Mouse (Mus musculus): ENCODE data around the gene Lsamp. TPM values are rescaled to one million over a fixed set of nuclear protein-coding genes. Genes with fewer than 3 reads are reported as not detected.

Lsamp gene
- polyA plus RNA-seq, 1 experiment from 2014 or later: 1.5 TPM

DNA sequence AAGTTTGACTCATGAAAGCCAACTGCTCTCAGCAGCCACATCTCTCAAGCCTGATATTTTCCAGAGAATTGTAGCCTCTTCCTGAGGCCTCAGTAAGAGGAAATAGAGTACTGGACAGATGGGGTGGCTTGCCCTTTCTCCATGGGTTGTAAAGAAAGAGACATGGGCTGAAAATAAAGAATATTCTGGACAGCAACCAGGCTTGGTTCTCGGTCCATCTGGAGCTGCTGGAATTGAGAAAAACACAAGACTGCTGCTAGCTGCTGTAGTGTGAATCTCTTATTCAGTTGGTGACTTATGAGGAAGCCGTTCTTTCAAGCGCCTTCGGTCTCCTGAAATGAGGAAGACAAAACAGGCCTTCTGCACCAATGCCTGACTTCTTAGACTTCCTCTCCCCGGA, 1954.1 kb downstream of the Lsamp start:
- no peak overlapping the region for H3K27ac ChIP-seq (ENCODE audit: low read depth, low read length)
- WGBS: 87% methylated on average over 5 of the region's 5 CpGs
- H3K4me3 ChIP-seq (ENCODE audit: low read depth, low read length): no peak overlapping the region
- H3K27me3 ChIP-seq (replicated peaks; ENCODE audit: control insufficient read depth, insufficient read depth, low read length): no peaks in the 10 kb centered on the region
- no peaks in the 10 kb centered on the region for H3K36me3 ChIP-seq (ENCODE audit: control insufficient read depth, insufficient read depth)
- ATAC-seq: no peak
- no peak overlapping the region for H3K9ac ChIP-seq (ENCODE audit: low read depth, low read length)
- no peaks in the 10 kb centered on the region for H3K4me1 ChIP-seq (replicated peaks; ENCODE audit: control insufficient read depth, insufficient read depth, low read length)
- TF ChIP-seq CTCF (IDR thresholded peaks at IDR 0.05; ENCODE audit: low read depth): no peak
- H3K4me2 ChIP-seq (replicated peaks; ENCODE audit: low read depth): no peak overlapping the region
- H3K9me3 ChIP-seq (ENCODE audit: control insufficient read depth): no peaks in the 10 kb centered on the region

DNA sequence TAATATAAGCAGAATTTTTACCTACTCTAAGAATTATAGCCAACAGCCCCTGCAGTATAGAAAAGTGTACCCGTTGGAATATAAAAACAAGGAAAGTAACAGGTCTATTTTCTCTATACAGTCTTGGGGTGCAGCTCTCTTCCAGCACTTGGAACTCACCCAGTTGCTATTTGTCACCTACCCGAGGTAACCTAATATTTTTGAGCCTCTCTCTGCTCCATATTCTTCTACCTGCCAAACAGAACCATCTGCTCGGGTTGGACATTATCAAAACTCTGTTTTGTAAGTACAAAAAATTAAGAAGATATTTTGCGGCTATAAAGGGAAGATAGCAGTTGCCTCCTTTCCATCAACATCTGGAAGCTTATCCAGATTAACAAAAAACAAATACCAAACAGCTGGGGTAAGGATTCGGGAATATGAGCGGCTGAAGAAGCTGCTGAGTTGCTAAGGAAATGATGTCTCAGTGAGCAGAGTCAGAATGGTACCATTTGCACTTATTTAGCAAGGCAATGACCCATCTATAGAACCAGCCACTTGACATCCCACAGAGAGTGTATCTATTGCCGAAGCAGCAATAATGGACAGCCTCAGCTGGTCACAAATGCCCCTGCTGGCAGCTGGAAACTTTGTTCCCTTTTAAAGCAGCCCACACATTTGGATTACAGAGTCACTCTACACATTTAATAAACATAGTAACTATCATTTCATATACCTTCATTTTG, 1957.6 kb downstream of the Lsamp start:
- Histone ChIP-seq H3K4me2 (replicated peaks; ENCODE audit: low read depth) (no peak overlapping the region), H3K27me3 (replicated peaks; ENCODE audit: control insufficient read depth, insufficient read depth, low read length) (no peaks in the 10 kb centered on the region), H3K9me3 (ENCODE audit: control insufficient read depth) (no peaks in the 10 kb centered on the region), H3K27ac (ENCODE audit: low read depth, low read length) (no peak overlapping the region), H3K36me3 (ENCODE audit: control insufficient read depth, insufficient read depth) (no peaks in the 10 kb centered on the region), H3K4me1 (replicated peaks; ENCODE audit: control insufficient read depth, insufficient read depth, low read length) (no peaks in the 10 kb centered on the region), H3K9ac (ENCODE audit: low read depth, low read length) (no peak overlapping the region), H3K4me3 (ENCODE audit: low read depth, low read length) (no peak overlapping the region)
- no peak for ATAC-seq
- TF ChIP-seq CTCF (IDR thresholded peaks at IDR 0.05; ENCODE audit: low read depth): no peak
- 82% methylated on average over 7 of the region's 7 CpGs for WGBS

DNA sequence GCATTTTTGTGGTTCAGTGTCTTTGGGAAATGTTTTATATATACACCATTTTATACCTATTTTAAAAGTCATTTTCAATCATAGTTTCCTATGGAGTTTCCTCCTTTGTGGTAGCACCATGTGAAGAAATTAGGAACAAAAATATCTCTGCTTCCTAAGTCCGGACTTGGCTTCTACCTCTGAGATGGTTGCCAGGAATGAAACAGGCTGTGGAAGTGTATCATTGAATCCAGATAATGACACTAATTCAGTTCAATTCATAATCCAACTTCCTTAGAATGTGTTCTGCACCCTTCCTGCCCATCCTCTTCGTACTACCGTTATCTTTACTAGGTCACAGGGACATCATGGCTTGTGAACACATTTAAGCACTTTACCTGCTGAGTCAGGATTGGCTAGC, 1973.7 kb downstream of the Lsamp start:
- no peak for TF ChIP-seq CTCF (IDR thresholded peaks at IDR 0.05; ENCODE audit: low read depth)
- WGBS: 91% methylated on average over 3 of the region's 3 CpGs
- no peak for ATAC-seq
- Histone ChIP-seq H3K27ac (ENCODE audit: low read depth, low read length) (no peak overlapping the region), H3K4me3 (ENCODE audit: low read depth, low read length) (no peak overlapping the region), H3K36me3 (ENCODE audit: control insufficient read depth, insufficient read depth) (no peaks in the 10 kb centered on the region), H3K9ac (ENCODE audit: low read depth, low read length) (no peak overlapping the region), H3K27me3 (replicated peaks; ENCODE audit: control insufficient read depth, insufficient read depth, low read length) (no peaks in the 10 kb centered on the region), H3K4me1 (replicated peaks; ENCODE audit: control insufficient read depth, insufficient read depth, low read length) (no peaks in the 10 kb centered on the region), H3K9me3 (ENCODE audit: control insufficient read depth) (no peaks in the 10 kb centered on the region), H3K4me2 (replicated peaks; ENCODE audit: low read depth) (no peak overlapping the region)

DNA sequence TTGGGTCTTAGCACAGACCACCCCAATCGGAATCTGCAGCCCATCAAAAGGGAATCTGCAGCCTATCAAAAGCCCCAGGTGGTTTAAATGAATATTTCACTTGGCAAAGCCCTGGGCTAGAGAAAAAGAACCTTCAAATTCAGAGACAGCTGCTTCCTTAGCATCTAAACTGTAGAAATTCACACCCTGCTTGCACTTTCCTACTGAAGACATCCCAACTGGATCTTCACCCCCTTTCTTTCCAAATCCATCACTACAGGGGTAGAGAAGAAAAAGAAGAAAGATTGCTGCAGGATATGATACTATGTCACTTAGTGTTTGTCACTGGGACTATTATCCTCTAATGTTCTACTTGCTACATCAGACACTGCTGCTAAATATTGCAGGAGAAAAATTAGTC, 1981.5 kb downstream of the Lsamp start:
- H3K36me3 ChIP-seq (ENCODE audit: control insufficient read depth, insufficient read depth): no peaks in the 10 kb centered on the region
- no peak overlapping the region for H3K4me3 ChIP-seq (ENCODE audit: low read depth, low read length)
- WGBS: 73% methylated on average over 1 of the region's 1 CpGs
- H3K9ac ChIP-seq (ENCODE audit: low read depth, low read length): no peak overlapping the region
- no peak overlapping the region for H3K4me2 ChIP-seq (replicated peaks; ENCODE audit: low read depth)
- no peak for TF ChIP-seq CTCF (IDR thresholded peaks at IDR 0.05; ENCODE audit: low read depth)
- H3K27ac ChIP-seq (ENCODE audit: low read depth, low read length): no peak overlapping the region
- H3K9me3 ChIP-seq (ENCODE audit: control insufficient read depth): no peaks in the 10 kb centered on the region
- H3K27me3 ChIP-seq (replicated peaks; ENCODE audit: control insufficient read depth, insufficient read depth, low read length): no peaks in the 10 kb centered on the region
- ATAC-seq: no peak
- H3K4me1 ChIP-seq (replicated peaks; ENCODE audit: control insufficient read depth, insufficient read depth, low read length): no peaks in the 10 kb centered on the region

DNA sequence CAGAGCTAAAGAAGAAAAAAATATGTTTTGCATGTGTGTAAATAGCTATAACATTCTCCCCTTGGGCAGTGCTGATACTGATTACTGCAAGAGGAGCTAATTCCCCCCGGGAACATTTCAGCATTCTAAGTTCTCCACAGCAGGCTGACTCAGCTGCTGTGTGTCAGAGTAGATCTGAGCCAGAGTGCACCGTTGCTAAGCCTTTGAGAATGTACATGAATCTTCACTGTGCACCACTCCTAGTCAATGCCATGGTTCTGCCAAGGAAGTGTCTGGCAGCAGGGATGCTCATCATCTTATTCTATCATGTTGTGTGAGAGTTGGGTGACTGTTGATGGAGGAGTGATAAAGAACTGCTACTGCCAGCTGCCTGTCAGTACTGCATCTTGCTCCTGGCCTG, 1985.1 kb downstream of the Lsamp start:
- Histone ChIP-seq H3K4me2 (replicated peaks; ENCODE audit: low read depth) (no peak overlapping the region), H3K4me1 (replicated peaks; ENCODE audit: control insufficient read depth, insufficient read depth, low read length) (no peaks in the 10 kb centered on the region), H3K9me3 (ENCODE audit: control insufficient read depth) (no peaks in the 10 kb centered on the region), H3K27ac (ENCODE audit: low read depth, low read length) (no peak overlapping the region), H3K36me3 (ENCODE audit: control insufficient read depth, insufficient read depth) (no peaks in the 10 kb centered on the region), H3K4me3 (ENCODE audit: low read depth, low read length) (no peak overlapping the region), H3K27me3 (replicated peaks; ENCODE audit: control insufficient read depth, insufficient read depth, low read length) (no peaks in the 10 kb centered on the region), H3K9ac (ENCODE audit: low read depth, low read length) (no peak overlapping the region)
- 67% methylated on average over 2 of the region's 2 CpGs for WGBS
- no peak for TF ChIP-seq CTCF (IDR thresholded peaks at IDR 0.05; ENCODE audit: low read depth)
- no peak for ATAC-seq

DNA sequence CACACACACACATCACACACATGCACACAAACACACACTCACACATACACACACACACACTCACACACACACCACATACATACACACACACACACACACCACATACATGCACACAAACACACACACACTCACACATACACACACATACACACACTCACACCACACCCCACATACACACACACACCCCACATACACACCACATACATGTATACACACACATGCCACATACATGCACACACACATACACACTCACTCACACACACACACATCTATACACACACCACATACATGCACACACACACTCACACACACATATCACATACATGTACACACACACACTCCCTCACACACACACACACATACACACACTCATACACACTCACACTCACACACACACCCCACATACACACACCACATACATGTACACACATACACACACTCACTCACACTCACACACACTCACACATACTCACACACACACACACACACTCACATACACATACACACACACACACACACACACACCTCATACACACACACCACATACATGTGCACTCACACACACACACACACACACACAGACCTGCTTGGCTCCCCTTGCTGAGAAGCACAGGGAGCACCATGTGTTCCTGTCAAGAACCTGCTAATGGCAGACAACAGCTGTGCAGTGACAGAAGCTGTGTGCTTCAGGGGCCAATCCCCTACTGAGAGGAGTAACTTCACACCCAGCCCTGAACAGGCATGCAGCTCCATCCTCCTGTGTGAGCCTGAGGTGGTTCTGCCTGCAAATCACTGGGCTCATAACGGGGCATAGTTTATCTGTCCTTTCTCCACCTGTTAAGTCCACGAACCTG, 1990.9 kb downstream of the Lsamp start:
- Histone ChIP-seq H3K4me3 (ENCODE audit: low read depth, low read length) (no peak overlapping the region), H3K4me1 (replicated peaks; ENCODE audit: control insufficient read depth, insufficient read depth, low read length) (no peaks in the 10 kb centered on the region), H3K36me3 (ENCODE audit: control insufficient read depth, insufficient read depth) (no peaks in the 10 kb centered on the region), H3K27ac (ENCODE audit: low read depth, low read length) (no peak overlapping the region), H3K9ac (ENCODE audit: low read depth, low read length) (no peak overlapping the region), H3K4me2 (replicated peaks; ENCODE audit: low read depth) (no peak overlapping the region), H3K9me3 (ENCODE audit: control insufficient read depth) (no peaks in the 10 kb centered on the region), H3K27me3 (replicated peaks; ENCODE audit: control insufficient read depth, insufficient read depth, low read length) (no peaks in the 10 kb centered on the region)
- ATAC-seq: no peak
- TF ChIP-seq CTCF (IDR thresholded peaks at IDR 0.05; ENCODE audit: low read depth): no peak
- 63% methylated on average over 2 of the region's 2 CpGs for WGBS
